ENCODE assay signal across 9 mouse cellular contexts in genomic region chr11:96005403-96006271, GRCm38 (mm10). TPM values are rescaled to one million over a fixed set of nuclear protein-coding genes. Genes with fewer than 3 reads are reported as not detected.
DNase-seq lines count a peak whose midpoint lies in the region; ATAC-seq and TF ChIP-seq lines count a peak whose summit lies in the region.
"Had no signal": no experiment of that assay in that cellular context is flagged by ENCODE, and none has a peak within 500 bp of the region (broad histone marks: within the 10 kb centered on the region; RNA-seq: fewer than 3 reads in every experiment).

Gene Igf2bp1 (minus strand): TSS chr11:96005940.

- peak within 1 kb of the TSS; percentile 74 for H3K9ac ChIP-seq in hindbrain, embryonic 16.5 days (ENCODE audit: low read depth, low read length)

- H3K36me3 ChIP-seq in hindbrain, embryonic 16.5 days (ENCODE audit: control insufficient read depth, insufficient read depth, low read length) = no peaks in the 10 kb centered on the region

- H3K4me2 ChIP-seq in hindbrain, embryonic 16.5 days (ENCODE audit: low read length) = peak within 1 kb of the TSS; percentile 88

- peaks cover 9% of the 10 kb centered on the region for H3K4me1 ChIP-seq in hindbrain, embryonic 16.5 days (ENCODE audit: control insufficient read depth, insufficient read depth, low read depth, low read length)

- peak within 1 kb of the TSS; percentile 66 for H3K4me3 ChIP-seq in gastrocnemius, adult 2 months
- peak within 1 kb of the TSS; percentile 51 for H3K4me3 ChIP-seq in hindbrain, embryonic 16.5 days (ENCODE audit: low read length)

- WGBS in hindbrain, embryonic 16.5 days = under 1% methylated on average over 68 of the region's 74 CpGs

- no peak for TF ChIP-seq CTCF in gastrocnemius, adult 2 months (IDR thresholded peaks at IDR 0.05)

- no peak within 1 kb of the TSS for H3K27ac ChIP-seq in gastrocnemius, adult 2 months
- peak within 1 kb of the TSS; percentile 81 for H3K27ac ChIP-seq in hindbrain, embryonic 16.5 days (ENCODE audit: low read depth, low read length)

- peak; percentile 31 for DNase-seq in gastrocnemius, adult 2 months
- DNase-seq in gastrocnemius, adult 18-20 months (ENCODE audit: low spot score) = no peak
- peak; percentile 82 for DNase-seq in NIH3T3 (ENCODE audit: low read depth)
- DNase-seq in lung, postnatal 4 days = peak; percentile 65 to 66
- peak; percentile 17 for DNase-seq in thymus, postnatal 14 days
- DNase-seq in cerebellum, postnatal 36 days = no peak

- H3K9me3 ChIP-seq in hindbrain, embryonic 16.5 days (ENCODE audit: control insufficient read depth, low read length) = no peaks in the 10 kb centered on the region

- intact Hi-C loops in gastrocnemius, adult 2 months (cut with DNase I) = no loop called here

- no peaks in the 10 kb centered on the region for H3K27me3 ChIP-seq in hindbrain, embryonic 16.5 days (replicated peaks; ENCODE audit: control insufficient read depth, insufficient read depth, low read length)

- 0 out of 2 replicates have a peak, but pooled peaks have one; percentile 57 for ATAC-seq in erythroblast, adult 5-6 weeks (replicated peaks; ENCODE audit: low FRiP score, poor library complexity, severe bottlenecking)
- 0 out of 2 replicates have a peak, but pooled peaks have one; percentile 41 for ATAC-seq in hindbrain, embryonic 16.5 days

RNA-seq across cellular contexts. Expression of gene Igf2bp1, which starts in this region (rescaled TPM):
- not detected for total RNA-seq in gastrocnemius, adult 2 months (2021)
- not detected for total RNA-seq in gastrocnemius, adult 18-20 months (2021)
- not detected in 2 replicates for total RNA-seq in erythroblast, adult 5-6 weeks (2015; ENCODE audit: low replicate concordance)
- total RNA-seq in erythroblast, adult 5-6 weeks (2017; ENCODE audit: low replicate concordance) = not detected in 2 replicates
- 6.1 and 11.3 TPM in 2 replicates for polyA plus RNA-seq in hindbrain, embryonic 16.5 days (2015; fragmentation: Nextera tagmentation; extraction: Ambion mirVana)
- total RNA-seq: liver, adult 2 months had no signal
- polyA plus RNA-seq: liver, adult 2 months had no signal

Comparison
In these comparisons a context has a peak if more than half of its experiments do, and no peak if none do; other contexts are left out.
1. Peak in DNase-seq and H3K4me3 ChIP-seq in gastrocnemius, adult 2 months; RNA of the gene not detected or under 1 TPM.
2. Peak in ATAC-seq in erythroblast, adult 5-6 weeks; RNA of the gene not detected or under 1 TPM.
3. DNase-seq: peak in NIH3T3 (single experiment), lung, postnatal 4 days (2 of 2) and thymus, postnatal 14 days (single experiment); none in gastrocnemius, adult 18-20 months (single experiment) and cerebellum, postnatal 36 days (0 of 2).